Mouse (Mus musculus) C2C12 (cell line): ENCODE results near the gene Apba3.

Experiments used
- CEBPB ChIP-seq: IDR thresholded peaks from one replicate; pipeline ENCODE4 v1.6.1; 2011; ENCODE audit warnings: low read depth, mild to moderate bottlenecking, control low read depth, moderate library complexity
- CTCF ChIP-seq: IDR thresholded peaks from one replicate; pipeline ENCODE4 v1.5.1; 2011; ENCODE audit not compliant: control insufficient read depth, insufficient read depth, insufficient read length
- FOSL1 ChIP-seq: IDR thresholded peaks from one replicate; pipeline ENCODE4 v1.8.0; 2011; ENCODE audit warnings: mild to moderate bottlenecking, low read length; ENCODE audit not compliant: poor library complexity, insufficient read depth, severe bottlenecking
- MAX ChIP-seq: IDR thresholded peaks from one replicate; pipeline ENCODE4 v1.6.1; 2011; ENCODE audit warnings: mild to moderate bottlenecking, control low read depth
- MYOD1 ChIP-seq: IDR thresholded peaks from one replicate; pipeline ENCODE4 v1.6.1; 2011; ENCODE audit warnings: low read depth; ENCODE audit not compliant: control insufficient read depth, insufficient read length
- MYOG ChIP-seq: IDR thresholded peaks from one replicate; pipeline ENCODE4 v1.6.1; 2011; ENCODE audit not compliant: control insufficient read depth, insufficient read length; ENCODE audit errors: extremely low read depth
- USF1 ChIP-seq: IDR thresholded peaks from one replicate; pipeline ENCODE4 v1.6.1; 2011; ENCODE audit warnings: low read depth, mild to moderate bottlenecking, control low read depth, moderate library complexity

DNA sequence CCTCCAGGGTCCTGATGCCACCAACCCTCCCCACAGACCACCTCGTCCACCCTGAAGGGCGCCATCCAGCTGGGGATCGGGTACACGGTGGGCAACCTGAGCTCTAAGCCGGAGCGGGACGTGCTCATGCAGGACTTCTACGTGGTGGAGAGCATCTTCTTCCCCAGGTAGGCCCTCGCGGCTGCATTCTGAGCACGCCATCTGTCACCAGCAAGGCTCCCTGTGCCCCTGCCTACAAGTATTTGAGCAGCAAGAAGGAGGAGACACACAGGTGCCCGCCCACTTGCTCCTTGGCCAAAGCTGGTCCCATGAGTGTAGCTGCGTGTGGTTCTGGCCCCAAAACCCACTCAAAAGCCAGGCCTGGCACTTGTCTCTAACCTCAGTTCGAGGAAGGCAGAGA is 38.9 kb downstream of the Apba3 start:
- TF ChIP-seq USF1: no peak
- no peak for TF ChIP-seq CTCF
- no peak for TF ChIP-seq CEBPB
- TF ChIP-seq MYOG: no peak
- no peak for TF ChIP-seq MAX
- TF ChIP-seq MYOD1: no peak
- TF ChIP-seq FOSL1: no peak
